Mouse (Mus musculus) adrenal gland, adult 18-20 months (tissue): ENCODE results near the gene Slc25a5. TPM values are rescaled to one million over a fixed set of nuclear protein-coding genes. Genes with fewer than 3 reads are reported as not detected.
"Not testable (repeated sequence)": the region's sequence is repeated elsewhere in the genome, so short reads cannot be mapped to it uniquely, and the experiment has no call there.

Experiments
- DNase-seq, 2 experiments: peaks; one replicate each; pipeline ENCODE4 v3.0.0; 2021 to 2022; ENCODE audit warnings: low spot score in 2 of 2
- long read RNA-seq, 2 experiments: library from polyadenylated mRNA; stranded (forward); transcript quantifications; one replicate each; pipeline ENCODE4 v2.0.0; 2021
- total RNA-seq, 2 experiments: library from RNA; stranded (reverse); gene quantifications; 1 replicate in 1 of 2; 2 replicates in 1 of 2; pipeline ENCODE4 v1.2.3; 2021

The Slc25a5 gene
- total RNA-seq = 100 to 1,000 TPM; 441 to 551 TPM
- long read RNA-seq, experiment 1, transcript Slc25a5-201 (4 exons, 1,240 nt) = major isoform, 392 of 443 reads
- long read RNA-seq, experiment 1, partial matches to known transcripts = 2 of 443 reads
- long read RNA-seq, experiment 1, other reads (novel, unspliced or antisense) = 49 of 443 reads
- long read RNA-seq, experiment 2, transcript Slc25a5-201 (4 exons, 1,240 nt) = major isoform, 804 of 958 reads
- long read RNA-seq, experiment 2, partial matches to known transcripts = 20 of 958 reads
- long read RNA-seq, experiment 2, other reads (novel, unspliced or antisense) = 129 of 958 reads

DNA sequence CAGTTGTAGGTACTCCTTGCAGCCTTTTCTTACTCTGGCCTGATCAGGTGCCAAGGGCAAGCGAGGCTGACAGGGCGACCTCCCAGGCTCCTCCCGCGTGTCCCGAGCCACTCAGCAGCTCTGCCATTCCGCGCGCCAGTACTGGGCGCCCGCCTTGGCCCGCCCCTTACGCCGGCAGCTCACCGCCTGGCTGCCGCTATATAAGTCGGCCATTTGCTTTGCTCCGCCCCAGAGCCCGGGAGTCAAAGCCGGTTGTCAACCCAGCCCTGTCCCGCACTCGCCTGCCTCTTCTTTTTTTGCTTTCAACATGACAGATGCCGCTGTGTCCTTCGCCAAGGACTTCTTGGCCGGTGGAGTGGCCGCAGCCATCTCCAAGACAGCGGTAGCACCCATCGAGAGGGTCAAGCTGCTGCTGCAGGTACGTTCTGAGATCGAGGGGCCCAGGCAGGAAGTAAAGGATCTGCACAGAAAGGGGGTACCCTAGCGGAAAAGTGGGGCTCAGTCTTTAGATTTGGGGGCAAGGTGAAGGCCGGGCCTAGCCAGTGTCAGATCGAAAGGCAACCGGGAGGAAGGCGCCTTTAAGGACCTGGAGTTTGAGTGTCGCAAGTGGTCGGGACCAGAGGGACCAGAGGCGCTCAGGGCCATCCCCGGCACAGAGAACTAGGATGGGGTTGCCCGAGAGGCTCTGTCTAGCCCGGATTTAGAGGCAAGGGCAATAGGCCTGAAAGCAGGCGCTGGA lies at the start of gene Slc25a5:
Gene Slc25a5, plus strand, starts transcription at position 228 of the 739 bp plus-strand sequence.
- DNase-seq = peak; percentile 77 to 80

DNA sequence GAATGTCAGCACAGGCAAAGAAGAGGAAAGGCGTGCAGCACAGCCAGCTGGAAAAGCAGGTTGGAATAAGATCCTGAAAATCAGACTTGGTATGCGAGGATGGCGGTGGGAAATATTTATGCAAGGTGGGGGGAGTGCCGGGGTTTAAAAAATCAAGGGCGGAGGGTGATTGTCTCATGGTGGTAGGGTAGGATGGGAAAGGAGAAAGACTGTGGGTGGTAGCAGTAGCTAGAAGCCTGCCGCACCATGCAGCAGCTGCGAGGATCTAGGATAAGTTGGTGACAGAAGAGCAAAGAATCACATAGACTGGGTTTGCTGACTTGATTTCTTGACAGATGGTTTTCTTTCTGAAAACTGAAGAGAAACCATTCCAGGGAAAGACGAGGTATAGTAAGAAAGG lies 48.7 kb upstream of the Slc25a5 start:
- no peak for DNase-seq

DNA sequence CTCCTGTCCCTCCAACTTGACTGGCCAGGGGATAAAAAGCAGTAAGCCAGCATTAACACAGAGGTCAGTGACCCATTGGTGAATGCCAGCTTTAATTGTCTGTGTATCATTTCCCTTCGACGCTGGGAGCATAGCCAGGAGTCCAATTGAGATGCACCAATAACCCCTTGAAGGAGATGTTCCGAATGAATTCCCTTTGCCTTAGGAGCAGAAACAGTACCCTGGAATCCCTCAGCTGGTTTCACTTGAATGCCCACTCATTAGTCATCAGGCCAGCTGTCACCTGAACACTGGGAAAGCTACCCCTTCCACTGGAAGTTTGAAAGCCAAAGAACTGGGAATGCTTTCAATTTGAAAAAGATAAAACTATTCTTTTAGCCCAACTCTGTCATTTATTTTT lies 46.9 kb upstream of the Slc25a5 start:
- no peak for DNase-seq

DNA sequence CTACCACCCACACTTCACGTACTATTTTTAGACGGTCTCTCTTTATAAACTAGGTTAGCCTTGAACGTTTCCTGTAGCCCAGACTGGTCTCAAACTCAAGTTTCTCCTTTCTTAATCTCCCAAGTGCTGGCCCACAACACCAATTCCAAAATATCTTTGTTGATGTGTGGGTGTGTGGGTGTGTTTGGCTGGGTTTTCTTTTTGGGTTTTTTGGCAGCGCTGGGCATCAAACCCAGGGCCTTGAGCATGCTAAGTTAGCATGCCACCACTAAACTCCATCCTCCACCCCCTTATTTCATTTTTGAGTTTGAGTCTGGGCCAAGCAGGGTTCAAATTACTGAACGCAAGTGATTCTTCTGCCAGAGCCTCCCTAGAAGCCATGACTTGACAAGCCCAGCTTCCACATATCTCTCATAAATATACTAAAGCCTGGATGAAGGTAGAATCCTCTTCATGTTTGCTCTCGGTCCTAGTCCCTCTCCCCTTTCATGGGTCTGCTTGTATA lies 46.1 kb upstream of the Slc25a5 start:
- DNase-seq = no peak

DNA sequence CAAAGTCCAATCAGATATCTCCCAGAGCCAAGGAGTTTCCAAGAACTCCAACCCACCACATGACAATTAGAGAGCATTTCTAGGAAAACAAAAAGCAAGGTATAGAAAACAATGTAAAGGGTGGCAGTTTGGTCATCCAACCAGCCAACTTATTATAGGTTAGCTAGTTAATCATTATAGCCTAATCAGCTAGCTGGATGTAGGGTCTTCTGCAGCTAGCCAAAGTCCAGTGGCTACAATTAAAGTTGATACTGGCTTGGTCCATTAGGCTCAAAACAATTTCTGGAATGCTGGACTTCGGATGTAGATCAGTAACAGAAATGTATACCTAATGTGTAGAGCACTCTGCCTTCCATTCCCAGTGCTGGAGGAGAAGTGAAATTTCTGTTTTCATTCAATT lies 44.9 kb upstream of the Slc25a5 start:
- no peak for DNase-seq

DNA sequence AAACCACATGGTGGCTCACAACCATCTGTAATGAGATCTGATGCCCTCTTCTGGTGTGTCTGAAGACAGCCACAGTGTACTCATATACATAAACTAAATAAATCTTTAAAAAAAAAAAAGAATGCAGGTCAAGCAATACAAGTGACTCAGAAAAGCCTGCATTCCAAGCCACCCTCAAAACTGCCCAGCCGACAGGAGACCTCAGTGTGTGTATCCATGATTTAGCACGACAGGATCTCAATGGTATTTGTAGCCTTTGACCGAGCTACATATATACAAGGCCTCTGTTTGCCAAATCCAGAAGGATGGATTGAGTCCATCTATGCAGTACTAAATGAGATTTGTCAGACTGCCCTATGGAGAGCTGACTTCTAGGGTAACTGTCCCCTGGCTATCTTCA lies 42.9 kb upstream of the Slc25a5 start:
- no peak for DNase-seq

DNA sequence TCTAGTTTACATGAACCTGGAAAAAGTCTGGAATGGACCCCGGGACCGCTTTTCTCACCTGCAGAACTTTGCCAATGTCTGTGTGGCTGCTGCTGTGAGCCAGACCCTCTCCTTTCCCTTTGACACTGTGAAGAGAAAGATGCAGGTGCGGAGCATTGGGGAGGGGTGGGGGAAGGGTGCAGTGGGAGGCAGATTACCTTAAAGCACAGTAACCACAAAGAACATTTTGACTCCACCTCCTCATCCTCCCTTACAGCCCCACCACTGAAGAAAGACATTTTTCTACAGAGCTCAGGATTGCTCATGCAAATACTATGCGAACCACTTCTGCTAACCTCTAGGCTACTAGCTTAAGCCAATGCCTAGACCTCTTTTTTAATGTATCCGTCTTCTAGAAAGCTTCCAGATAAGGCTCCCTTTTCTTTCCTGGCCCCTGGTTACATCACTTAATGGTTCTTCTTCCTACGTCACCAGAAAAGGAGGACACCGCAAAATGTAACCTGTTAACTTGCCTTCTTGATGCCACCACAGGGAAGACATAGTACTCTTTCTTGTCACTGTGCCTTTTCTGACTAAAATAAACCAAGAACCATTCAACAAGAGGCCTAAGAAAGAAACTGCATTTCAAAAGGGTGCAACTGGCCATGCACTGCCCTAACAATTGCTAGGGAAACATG lies 37.5 kb upstream of the Slc25a5 start:
- DNase-seq = no peak

DNA sequence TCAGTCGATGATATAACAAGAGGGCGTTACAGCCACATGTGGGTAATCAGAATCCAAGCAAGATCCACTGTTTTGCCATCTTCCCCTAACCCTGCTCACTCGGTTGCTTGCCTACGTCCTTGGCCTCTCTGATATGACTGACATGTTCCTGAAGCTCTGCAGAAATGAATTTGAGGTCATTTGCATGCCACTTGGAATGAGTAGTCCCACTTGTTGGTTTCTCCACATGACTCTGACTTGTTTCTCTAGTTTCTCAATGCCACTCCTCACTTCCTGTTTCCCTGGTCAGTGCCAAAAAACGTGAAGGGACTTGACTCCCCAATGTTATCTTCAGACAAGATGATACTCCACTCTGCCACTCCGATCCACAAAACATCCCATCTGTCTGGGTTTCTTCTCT lies 36.9 kb upstream of the Slc25a5 start:
- DNase-seq = no peak

DNA sequence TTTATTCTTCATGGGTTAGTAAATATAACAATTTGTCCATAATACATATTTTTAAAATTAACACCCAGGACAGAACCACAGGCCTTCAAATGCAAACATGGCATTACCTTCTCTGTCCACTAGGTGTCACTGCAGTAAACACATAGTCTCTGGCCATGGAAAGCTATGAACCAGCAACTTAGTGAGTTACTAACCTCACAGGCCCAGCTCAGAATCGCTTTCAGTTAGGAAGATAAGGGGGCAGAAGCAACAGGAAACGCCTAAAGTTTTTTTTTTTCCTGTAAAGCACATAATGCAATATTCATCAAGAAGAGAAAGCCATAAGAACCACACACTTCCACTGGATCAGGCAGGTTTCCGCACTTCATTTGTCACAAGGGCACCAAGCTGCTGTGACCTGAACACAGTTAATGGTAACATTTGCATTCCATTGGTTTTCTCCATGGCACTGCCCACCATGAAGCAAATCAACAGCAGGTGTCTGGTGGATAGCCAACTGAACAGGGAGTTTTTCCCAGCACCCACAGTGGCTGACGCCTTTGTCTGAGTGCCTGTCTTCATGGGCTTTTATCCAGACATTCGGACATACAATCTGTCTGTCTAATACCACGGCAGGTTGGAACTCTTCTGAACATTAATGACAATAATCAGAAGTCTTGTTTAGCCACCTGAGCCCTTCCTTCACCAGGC lies 34.4 kb upstream of the Slc25a5 start:
- DNase-seq = peak in 1 of 2 experiments; percentile 33

DNA sequence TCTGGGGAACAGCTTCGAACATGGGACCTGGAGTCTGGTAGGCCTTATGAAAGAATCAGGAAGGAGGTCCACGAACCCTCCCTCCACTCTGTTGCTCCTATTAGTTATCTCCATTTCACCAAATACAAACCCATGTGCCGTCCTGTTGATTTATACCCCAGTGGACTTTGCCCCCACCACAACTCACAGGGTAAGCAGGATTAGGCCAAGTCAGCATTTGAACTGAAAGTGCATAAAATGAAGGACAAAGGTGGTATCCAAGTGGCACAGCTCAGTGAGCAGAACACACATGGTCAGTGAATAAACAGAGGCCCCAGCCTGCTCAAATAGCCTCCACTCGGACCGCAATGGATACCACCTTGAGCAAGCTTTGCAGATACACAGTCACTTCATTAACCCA lies 33.2 kb upstream of the Slc25a5 start:
- no peak for DNase-seq

DNA sequence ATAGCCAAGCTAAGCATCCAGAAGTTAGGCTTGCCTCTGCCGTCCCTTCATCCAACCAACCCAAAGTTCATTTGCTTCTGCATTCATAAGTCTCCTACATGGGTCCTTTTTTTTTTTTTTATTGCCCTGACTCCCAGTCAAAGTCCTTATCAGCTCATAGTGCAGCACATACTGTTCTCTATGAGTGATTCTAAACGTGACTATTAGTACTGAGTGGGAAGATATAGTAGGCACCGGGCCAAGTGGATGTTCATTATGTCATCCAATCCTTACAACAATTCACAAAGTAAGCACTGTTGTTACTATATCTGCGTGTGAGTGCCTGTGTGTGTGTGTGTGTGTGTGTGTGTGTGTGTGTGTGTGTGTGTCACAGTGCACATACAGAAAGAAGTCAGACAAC lies 32.6 kb upstream of the Slc25a5 start:
- no peak for DNase-seq

DNA sequence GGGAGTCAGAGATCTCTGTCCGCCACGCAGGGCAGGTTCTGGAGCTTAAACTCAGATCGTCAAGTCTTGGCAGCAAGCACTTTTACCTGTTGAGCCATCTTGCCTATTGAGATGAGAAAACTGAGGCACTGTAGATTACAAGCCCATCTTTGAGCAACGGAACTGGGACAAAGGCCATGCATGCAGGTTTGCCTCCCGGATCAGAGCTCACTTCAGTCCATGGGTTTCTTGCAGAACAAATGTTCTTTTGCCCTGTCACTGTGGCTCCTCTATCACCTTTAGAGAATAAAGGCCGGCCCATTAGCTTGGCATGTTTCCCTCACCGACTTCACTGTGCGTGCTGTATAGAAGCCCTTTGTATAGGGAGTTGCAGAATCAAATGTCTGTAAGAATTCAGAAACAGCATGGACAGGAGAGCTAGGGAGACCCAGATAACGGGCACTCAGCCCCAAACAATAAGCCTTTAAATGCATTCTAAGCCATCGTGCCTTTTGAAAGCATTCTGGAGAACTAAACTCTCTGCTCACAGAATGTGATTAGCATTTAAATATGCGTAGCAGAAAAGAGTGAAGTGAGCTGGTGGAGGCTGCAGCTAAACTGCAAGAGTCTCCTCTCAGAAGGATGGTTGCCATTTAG lies 32.0 kb upstream of the Slc25a5 start:
- no peak for DNase-seq

DNA sequence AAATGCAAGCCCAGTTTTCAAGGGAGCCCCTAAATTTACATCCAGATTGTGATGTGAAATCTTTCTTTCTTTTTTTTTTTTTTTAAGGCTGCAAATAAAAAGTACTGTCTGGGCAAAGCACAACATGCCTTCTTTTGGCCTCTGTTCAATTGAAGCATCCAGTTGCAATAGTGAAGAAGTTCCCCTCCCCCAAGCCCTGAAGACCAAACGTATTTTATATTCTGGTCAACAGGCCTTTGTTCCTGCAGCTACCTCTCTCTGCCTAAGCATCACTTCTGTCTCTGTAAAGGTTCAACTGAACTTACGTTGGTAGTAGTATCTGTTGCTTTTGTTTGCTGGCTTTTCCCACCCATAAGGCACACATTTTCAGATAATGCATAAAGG lies 31.5 kb upstream of the Slc25a5 start:
- no peak for DNase-seq

DNA sequence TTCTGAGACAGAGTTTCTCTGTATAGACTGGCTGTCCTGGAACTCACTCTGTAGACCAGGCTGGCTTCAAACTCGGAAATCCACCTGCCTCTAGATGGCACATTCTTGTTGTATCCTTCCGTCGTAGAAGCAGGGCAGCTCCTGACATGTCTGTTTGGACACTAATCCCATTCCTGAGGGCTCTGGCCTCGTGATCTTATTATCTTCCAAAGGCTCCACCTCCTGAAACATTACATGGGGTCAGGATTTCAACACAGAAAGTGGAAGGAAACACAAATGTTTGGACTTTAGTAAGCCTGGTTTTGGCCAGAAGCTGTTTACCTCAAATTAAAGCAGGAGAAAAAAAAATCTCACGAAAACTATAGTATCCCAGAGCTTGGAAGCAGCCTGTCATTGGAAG lies 28.1 kb upstream of the Slc25a5 start:
- DNase-seq = no peak

DNA sequence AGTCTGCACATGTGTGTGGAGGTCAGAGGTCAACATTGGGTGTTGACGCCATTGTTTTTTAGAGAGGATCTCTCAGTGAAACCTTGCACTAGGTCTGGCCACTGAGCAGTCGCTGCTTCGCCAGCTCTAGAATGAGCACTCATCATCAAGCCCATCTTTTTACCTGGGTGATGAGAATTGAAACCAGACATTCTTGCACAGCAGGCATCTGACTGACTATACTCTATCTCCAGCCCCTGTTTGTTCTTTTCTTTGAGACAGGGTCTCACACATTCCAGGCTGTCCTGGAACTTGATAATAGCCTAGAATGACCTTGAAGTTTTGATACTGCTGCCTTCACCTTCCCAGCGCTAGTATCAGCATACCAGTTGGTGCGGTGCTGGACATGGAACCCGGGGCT lies 22.9 kb upstream of the Slc25a5 start:
- DNase-seq = no peak

DNA sequence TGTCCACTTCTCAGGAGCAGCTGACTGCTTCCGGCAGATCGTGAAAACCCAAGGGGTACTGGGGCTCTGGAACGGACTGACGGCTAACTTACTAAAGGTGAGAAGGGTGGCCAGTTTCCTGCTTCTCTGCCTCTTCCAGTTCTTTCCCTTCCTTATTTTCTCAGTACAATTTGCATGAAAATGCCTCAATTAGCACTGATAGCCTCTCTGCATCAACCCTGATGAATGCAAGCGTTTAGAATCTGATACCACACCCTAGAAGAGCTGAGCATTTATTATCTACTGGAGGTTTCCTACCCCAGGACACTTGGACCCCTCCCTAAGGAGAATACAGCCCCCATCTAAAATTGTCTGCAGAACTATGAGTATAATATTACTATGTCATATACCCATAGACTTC lies 19.9 kb upstream of the Slc25a5 start:
- DNase-seq = no peak

DNA sequence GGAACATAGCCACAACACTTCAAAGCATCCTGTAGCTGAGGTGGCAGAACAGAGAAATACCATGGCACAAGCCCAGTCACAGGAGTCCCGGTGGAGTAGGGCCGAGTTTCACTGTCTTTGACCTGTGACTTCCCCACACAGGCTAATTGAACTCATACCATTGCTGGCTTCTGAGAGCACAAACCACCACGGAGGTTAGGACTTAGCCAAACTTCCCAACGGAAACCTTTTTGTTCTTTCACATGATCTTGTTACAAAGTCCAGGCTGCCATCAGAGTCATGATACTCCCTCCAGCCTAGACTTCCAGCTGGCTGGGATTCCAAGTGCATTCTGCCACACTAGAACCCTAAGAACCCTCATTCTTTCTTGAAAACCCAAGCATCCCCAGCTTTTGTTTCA lies 17.8 kb upstream of the Slc25a5 start:
- no peak for DNase-seq

DNA sequence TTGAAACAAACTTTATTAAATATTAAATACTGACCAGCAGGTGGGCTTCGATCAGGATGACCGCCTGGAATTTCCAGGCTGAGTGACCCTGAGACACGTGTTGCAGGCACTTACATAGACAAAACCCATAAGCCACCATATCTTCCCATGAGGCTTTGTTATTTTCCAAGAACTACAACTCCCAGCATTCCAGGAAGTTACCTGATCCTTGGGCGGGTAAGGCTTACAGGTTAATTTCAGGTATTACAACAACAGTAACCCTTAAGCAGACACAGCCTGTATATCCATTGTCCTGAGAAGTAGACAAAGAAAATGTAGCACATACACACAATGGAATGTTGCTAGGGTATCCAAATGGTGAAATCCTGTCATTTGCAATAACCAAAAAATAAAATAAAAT lies 6.1 kb upstream of the Slc25a5 start:
- no peak for DNase-seq

DNA sequence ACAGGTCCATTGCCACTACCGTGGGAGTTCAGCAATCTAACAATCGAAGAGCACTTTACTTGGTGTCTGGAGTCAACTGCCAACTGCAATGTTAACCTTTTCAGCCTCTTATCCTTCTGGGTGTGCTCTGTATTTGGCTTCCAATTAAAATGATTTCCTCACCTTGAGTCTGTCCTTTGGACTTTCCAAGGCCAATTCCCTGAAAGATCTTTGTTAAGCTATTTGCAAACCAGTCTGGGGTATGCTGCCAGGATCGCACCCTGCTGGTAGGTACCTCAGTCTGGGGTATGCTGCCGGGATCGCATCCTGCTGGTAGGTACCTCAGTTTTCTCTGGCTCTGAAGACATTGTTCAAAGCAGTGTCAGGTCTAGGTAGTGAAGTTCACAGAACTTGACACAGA lies 880 bp upstream of the Slc25a5 start:
- DNase-seq = no peak

DNA sequence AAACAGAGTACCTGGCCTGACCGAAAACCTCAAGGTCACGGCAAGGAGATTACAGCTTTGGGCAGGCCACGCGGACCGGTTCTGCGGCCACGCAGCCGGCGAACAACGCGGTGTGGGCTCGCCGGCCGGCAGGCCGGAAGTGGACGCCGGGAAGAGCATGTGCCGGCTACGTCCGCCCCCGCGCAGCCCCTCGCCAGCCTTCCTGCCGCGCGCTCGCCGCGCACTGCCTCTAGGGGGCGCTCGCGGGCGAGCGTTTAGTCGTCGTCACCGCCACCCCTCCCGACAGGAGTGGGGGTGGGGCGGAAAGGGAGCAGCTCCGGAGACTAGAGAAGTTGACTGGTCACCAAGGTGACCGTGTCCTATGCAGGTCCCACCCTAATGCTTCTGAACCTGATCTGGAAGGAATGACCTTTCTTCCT lies 721 bp downstream of the Slc25a5 start:
- DNase-seq = peak; percentile 78 to 80

DNA sequence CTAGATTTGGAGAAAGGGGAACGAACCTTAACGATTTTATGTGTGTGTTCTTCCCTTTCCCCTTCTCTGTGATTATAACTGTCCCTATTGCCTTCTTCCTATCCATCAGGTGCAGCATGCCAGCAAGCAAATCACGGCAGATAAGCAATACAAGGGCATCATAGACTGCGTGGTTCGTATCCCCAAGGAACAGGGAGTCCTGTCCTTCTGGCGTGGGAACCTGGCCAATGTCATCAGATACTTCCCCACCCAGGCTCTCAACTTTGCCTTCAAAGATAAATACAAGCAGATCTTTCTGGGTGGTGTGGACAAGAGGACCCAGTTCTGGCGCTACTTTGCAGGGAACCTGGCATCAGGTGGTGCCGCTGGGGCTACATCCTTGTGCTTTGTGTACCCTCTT lies 1.3 kb downstream of the Slc25a5 start:
- DNase-seq = not testable (repeated sequence)
